Mouse (Mus musculus) embryonic fibroblast, embryonic 13.5 days (primary cell): ENCODE data around the gene Syk.

Source experiments
- CTCF ChIP-seq: IDR thresholded peaks from 2 replicates; pipeline ENCODE4 v1.5.1; 2011; ENCODE audit warnings: mild to moderate bottlenecking, control low read depth, low read length, moderate library complexity, borderline replicate concordance; ENCODE audit not compliant: insufficient read depth
- POLR2A ChIP-seq: IDR thresholded peaks from 2 replicates; pipeline ENCODE4 v1.6.1; 2011; ENCODE audit warnings: low read depth, mild to moderate bottlenecking, control low read depth, low read length, moderate library complexity

- TF ChIP-seq POLR2A, result no peak
- TF ChIP-seq CTCF, result no peak
Observed at GRCm38 (mm10) chr13:52690425-52690824, 107.5 kb downstream of the Syk start.
